Mouse (Mus musculus): ENCODE data around the gene Krt8. TPM values are rescaled to one million over a fixed set of nuclear protein-coding genes. Genes with fewer than 3 reads are reported as not detected.

Krt8 gene
- total RNA-seq (2014; fragmentation: Nextera tagmentation) (0.17 and 1.5 TPM in 2 replicates), total RNA-seq (2017) (0.27 TPM in 1 of 2 replicates, not detected in the other)

DNA sequence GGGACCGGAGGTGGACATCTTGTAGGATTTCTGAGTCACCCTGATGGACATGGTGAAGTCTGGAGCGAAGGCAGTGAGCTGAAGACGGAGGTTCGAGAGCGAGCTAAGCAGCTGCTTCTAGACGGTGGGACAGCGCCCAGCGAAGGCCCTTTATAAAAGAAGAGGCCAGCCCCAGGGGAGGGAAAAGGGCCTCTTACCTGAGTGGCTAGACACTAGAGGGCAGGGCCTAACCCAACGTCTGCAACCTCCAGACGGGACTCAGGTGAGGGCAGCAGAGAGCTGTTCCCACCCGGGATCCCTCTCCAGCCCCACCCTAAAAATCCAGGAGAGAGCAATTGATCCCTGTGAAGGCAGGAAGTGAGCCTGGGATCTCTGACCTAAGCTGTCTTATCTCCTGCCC is at the start of gene Krt8:
Gene Krt8 (minus strand): TSS at position 294 of the 400 bp plus-strand sequence.
- no peak for ATAC-seq (replicated peaks; ENCODE audit: low FRiP score, low TSS enrichment, poor library complexity, severe bottlenecking)

DNA sequence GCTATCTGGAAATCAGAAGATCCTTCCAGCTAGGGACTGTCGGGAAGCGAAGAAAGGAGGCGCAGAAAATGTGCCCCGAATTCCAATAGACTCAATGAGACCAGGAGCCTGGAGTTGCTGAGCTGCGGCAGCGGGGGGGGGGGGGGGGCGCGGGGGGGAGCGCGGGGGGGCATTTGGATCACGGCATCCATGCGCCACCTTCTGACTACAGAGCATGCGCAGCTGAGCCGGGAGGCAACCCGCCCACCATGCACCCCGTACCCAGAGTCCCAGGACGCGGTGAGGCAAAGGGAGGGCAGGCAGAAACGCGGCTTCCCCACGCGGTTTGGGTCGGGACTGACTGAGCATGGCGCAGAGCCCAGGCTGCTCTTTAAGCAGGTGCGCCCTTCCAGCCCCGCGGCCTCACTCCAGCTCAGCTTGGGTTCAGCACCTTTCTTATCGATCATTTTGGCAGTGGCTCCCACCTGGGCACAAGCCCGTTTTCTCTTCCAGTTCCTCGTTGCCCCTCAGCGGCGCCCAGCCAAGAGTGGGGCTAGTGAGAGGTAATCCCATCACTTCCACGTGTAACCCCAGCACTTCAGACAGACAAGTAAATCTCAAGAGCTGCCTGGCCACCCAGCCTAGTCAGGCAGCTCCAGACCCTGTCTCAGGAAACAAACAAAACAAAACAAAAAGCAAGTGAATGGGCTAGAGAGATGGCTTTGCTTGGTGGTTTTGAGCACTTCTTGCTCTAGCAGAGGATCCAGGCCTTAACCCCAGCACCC is 47.8 kb upstream of the Krt8 start:
- ATAC-seq (replicated peaks; ENCODE audit: low FRiP score, low TSS enrichment, poor library complexity, severe bottlenecking): peak; percentile 88

DNA sequence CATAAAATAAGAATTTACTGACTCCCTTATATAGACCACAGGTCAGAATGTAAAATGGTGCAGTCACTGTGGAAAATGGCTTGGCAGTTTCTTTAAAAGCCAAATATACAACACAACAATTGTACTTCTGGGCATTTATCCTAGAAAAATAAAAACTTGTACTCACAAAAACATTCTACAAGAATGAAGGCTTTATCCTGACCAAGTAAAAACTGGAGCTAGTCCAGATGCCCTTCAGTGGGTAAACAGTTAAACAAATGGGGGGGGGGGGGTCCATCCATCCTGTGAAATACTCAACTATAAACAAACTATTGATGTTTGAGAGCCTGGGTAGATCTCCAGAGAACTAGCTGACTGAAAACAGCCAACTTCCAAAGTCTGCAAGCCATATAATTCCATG is 45.6 kb upstream of the Krt8 start:
- ATAC-seq (replicated peaks; ENCODE audit: low FRiP score, low TSS enrichment, poor library complexity, severe bottlenecking): no peak

DNA sequence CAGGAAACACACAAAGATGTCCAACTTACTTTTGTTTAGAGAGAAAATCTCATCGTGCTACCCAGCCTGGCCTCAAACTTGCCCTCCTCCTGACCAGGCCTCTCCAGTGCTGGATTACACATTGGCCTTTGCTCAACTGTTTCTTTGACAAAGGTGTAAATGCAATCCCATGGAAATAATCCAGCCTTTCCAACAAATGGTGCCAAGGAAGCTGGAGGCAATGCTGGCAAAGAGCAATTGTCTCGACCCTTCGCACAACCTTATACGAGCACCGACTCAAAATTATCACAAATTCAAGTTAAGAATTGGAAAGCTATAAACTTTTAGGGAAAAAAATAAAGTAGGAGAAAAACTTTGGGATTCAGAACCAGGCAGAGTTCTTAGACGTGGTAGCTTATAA is 43.7 kb upstream of the Krt8 start:
- ATAC-seq (replicated peaks; ENCODE audit: low FRiP score, low TSS enrichment, poor library complexity, severe bottlenecking): no peak

DNA sequence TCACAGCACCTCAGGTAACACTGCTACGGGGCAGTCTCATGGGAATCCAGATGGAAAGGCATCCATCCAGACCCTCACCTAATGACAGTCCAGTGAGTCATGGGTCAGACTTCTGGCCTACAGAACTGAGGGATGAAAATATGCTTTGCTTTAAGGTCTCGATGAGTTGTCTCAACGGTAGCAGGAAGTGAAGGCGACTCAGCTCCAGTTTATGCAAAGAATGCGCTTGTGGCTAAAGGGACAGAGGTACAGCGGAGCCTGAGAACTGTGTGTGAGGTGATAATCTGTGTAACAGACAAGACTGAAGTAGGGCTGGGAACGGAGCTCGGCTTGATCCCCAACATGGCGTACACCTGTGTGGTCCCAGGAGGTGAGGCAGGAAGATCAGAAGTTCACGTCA is 41.4 kb upstream of the Krt8 start:
- ATAC-seq (replicated peaks; ENCODE audit: low FRiP score, low TSS enrichment, poor library complexity, severe bottlenecking): no peak

DNA sequence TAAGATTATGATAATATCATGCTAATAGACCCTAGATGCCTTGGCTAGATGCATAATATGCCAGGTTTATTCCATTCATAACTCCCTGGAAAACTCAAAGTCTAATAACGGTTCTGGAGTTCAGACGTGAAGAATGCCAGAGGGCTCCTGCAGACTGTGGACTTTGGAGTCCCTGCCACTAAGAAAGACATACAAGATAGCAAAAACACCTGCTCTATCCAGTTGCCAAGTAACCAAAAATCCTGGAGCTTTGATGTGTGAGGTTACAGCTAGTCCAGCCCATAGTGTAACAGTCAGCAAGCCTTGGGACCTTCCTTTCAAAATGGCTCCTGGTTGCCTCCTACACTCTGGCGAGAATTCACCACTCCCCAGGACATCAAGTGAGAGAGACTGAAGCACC is 40.5 kb upstream of the Krt8 start:
- ATAC-seq (replicated peaks; ENCODE audit: low FRiP score, low TSS enrichment, poor library complexity, severe bottlenecking): no peak

DNA sequence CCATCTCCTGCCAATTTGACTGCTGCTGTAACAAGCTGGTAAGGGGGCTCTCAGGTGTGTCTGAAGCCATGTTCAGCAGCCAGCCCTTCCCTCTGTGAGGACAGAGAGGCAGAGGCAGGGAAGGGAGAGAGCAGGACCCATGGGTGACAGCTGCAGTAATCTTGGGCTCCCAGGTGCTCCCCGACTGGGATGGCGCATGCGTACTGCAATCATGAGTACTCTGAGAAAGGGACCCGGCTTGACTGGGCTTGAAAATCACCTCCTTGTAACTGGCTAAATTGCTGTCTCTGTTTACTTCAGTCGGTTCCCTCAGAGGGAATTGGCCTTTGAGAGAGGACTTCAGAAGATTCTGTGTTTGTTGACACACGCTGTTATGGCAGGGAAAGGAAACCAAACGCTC is 37.7 kb upstream of the Krt8 start:
- ATAC-seq (replicated peaks; ENCODE audit: low FRiP score, low TSS enrichment, poor library complexity, severe bottlenecking): no peak

DNA sequence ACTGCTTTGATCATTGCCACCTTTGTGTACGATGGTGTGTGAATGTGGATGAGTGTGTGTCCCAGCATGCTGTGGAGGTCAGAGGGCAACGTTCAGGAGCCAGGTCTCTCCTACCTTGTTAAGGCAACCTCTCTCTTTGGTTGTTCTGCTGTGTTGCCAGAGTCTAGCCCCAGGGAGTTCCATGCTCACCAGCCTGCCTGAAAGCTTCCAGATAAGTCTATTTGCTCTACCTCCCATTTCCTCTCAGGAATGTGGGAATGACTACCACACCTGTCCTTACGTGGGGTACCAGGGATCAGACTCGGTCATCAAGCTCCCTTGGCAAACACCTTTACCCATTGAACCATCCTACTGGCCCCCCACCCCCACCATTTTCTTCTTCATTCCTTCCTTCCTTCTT is 36.0 kb upstream of the Krt8 start:
- ATAC-seq (replicated peaks; ENCODE audit: low FRiP score, low TSS enrichment, poor library complexity, severe bottlenecking): no peak

DNA sequence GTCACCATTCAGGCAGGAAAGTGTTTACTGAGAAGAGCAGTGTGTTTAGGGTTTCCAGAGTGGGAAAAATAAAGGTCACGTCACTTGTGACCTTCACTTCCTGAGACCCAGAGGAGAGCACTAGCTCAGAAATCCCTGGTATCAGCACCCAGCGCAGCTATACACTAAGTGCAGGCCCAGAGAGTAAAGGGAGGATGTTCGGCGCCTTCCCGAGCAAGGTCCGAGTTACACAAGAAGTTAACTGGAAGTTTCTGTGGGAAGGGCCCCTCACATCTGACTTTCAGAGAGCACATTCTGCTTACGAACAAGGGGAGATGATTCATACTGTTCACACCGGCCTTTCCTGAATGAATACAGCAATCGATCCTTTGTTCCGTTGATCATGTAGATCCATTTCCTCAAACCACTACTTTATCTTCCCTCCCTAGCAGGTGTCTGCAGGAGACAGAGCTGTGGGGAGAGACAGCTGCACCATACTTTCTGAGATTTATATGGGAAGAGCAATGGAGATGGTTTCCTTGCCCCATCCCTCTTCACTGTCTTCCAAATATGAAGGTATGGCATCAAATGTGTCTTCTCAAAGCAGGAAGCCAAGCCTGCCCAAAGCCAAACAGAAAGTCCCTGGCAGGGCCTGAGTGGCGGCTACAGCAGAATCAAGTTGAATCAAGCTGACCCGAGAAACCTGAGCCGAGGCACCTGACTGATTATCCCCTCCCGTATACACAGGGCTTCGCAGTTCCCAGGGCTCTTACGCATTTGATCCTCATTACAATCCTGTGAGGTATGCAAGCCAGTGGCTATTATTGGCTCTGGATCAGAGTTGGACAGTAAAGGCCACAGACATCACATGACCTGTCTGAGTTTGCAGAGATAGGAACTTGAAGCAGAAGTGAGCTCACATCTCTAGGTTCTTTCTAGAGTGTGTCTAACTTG is 30.1 kb upstream of the Krt8 start:
- ATAC-seq (replicated peaks; ENCODE audit: low FRiP score, low TSS enrichment, poor library complexity, severe bottlenecking): no peak

DNA sequence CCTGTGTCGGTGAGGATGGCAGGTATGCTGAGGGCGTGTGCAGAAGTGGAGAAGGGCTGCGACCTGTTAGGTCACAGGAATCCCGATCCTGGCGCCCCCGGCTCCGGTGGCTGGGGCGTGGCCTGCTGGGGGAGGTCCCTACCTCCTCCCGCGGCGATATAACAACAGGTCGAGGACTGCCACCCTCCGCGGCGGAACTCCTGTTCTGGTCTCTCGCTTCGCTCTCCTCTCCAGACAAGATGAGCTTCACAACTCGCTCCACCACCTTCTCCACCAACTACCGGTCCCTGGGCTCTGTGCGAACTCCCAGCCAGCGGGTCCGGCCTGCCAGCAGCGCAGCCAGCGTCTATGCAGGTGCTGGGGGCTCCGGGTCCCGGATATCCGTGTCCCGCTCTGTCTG is 23.8 kb upstream of the Krt8 start, which contains the start of gene Krt18:
Gene Krt18 (plus strand): TSS at position 141 of the 400 bp plus-strand sequence.
- ATAC-seq (replicated peaks; ENCODE audit: low FRiP score, low TSS enrichment, poor library complexity, severe bottlenecking): peak; percentile 84

DNA sequence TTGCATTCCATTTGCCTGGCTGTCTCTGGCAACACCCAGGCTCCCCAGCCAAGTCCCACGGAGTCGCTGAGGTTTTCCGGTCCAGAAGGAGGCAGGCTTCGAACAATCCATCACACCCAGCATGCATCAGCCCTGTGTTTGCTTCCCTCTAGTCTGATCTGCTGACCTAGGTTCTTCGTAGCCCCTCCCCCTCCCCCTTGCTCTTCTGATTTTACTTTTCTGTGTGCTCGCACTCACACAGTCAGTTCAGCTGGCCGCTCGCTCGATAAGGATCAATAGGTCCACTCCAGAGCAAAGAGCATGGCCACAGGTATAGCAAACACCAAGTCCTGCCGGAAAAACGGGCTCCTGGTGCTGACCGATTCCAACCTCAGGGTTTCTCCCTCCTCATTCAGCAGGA is 22.1 kb upstream of the Krt8 start:
- ATAC-seq (replicated peaks; ENCODE audit: low FRiP score, low TSS enrichment, poor library complexity, severe bottlenecking): no peak

DNA sequence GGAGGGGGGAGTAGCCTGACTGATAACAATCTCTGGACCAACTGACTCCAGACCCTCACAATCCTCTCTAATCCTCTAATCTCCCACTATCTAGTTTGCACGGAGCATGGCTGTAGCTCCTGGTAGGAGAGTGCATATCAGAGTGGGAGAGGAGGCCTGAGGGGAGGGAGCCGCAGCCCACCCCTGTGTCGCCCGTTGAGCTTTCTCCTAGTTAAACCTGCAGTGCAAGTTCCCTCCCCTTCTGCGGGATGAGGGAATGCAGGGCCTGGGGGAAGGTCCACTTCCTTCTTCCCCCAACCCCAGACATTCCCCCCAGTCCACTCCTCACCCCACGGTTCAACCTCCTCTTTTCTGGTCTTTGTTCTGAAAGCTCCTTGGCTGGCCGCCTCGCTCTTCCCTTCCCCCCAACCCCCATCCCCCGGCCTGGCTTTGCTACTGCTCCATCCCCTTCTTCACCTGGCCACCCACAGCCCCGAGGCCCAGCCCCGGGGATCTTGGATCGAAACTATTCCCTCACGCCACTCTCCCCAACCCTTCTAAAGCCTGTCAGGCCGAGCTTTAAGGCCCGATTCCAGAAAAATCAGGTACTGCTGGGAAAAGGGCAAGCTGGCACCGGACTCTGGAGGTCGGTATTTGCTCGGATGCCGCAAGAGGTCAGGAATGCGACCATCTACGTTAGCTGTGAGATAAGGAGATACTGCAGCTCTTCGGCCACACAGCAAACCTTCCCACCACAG is 21.0 kb upstream of the Krt8 start:
- ATAC-seq (replicated peaks; ENCODE audit: low FRiP score, low TSS enrichment, poor library complexity, severe bottlenecking): no peak

DNA sequence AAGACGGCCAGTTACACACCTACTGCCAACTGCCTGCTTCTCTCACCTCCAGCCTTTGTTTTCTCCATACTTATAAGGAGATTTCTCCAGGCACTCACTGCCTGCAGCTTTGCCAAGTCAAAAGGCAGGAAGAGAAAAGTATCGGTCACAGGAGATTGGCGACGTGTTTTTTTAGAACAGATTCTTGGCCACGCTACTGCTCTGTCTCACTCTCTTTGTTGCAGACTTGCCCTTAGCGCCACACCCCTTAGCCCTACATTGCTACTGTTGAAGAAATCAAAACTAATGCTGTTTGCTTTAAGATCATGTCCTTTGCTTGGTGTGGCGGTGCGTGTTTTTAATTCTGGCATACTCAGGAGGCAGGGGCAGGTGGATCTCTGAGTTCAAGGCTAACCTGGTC is 19.6 kb upstream of the Krt8 start:
- ATAC-seq (replicated peaks; ENCODE audit: low FRiP score, low TSS enrichment, poor library complexity, severe bottlenecking): no peak

DNA sequence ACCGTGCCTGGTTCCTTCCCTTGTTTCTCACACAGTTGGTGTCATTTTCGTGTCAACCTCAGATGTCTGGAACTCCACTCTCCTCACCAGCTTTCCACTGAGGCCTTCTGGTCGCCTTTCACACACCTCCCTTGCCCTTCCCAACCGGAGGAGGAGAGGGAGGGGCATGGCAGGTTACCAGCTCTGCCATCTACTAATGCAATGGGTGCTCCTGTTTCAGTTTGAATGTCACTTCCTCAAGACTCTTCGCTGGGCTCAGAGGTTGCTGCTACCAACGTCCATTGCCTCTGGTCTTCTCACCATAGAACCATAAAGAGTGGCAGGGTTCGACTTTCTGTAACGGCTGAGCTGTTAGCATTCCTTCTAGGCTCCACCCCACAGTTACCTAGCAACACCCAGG is 18.2 kb upstream of the Krt8 start:
- no peak for ATAC-seq (replicated peaks; ENCODE audit: low FRiP score, low TSS enrichment, poor library complexity, severe bottlenecking)

DNA sequence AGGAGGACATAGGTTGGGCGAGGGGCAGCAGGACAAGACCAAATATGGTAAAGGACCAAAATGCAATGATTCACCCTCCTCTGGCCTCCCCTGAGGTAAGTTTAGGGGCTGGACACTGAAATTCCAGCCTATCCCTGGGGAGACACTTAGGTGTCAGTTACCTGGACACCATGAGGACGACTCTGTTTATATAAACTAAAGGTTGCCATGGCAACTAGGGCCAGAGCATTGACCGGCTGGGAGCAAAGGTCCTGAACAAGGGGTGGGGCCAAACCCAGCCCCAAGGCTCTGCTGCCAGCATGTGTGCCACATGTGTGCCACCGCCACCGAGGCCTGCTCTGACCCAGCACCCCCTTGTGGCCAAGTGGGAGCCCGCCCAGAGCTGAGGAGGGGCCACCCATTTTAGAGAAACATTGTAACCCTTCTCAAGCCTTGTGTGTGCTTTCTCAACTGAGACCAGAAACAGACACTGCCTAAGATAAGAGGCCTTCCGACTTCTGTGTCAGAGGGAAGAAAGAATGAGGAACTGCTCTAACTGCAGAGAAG is 13.7 kb upstream of the Krt8 start:
- ATAC-seq (replicated peaks; ENCODE audit: low FRiP score, low TSS enrichment, poor library complexity, severe bottlenecking): peak; percentile 93

DNA sequence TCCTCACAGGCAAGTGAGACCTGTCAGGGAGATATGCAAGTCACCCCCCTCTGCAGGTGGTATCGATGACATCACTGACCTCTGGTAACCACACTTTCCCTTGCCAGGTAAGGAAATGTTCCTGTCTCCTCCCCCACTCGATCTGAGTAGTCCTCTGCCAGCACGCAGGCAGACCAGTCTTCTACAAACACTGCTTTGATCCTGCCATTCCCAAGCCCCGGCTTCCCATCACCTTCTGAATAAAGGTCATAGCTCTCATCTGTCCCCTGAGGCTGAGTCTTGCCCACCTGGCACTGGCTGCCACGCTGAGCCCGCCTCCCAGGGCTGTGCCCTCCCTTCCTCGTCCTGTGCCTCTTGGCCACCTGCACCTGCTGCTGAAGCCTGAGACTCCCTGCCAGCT is 12.5 kb upstream of the Krt8 start:
- no peak for ATAC-seq (replicated peaks; ENCODE audit: low FRiP score, low TSS enrichment, poor library complexity, severe bottlenecking)

DNA sequence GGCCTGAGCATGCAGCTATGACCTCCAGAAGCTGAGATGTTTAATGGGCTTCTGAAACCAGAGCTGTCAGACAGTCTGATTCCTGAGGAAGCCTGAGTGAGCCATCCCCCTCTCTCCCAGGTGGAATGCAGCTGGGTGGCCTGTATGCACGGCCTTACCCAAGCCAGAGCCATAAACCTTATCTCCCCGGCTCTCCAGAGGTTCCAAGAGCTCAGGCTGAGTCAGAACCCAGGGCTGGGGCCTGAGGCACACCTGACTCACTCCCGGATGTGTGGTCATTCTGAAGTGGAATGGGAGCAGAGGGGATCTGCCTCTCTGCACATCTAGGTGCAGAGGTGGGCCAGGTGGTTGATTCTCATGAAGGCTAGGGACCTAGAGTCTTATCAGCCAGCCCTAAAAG is 11.8 kb upstream of the Krt8 start:
- ATAC-seq (replicated peaks; ENCODE audit: low FRiP score, low TSS enrichment, poor library complexity, severe bottlenecking): no peak

DNA sequence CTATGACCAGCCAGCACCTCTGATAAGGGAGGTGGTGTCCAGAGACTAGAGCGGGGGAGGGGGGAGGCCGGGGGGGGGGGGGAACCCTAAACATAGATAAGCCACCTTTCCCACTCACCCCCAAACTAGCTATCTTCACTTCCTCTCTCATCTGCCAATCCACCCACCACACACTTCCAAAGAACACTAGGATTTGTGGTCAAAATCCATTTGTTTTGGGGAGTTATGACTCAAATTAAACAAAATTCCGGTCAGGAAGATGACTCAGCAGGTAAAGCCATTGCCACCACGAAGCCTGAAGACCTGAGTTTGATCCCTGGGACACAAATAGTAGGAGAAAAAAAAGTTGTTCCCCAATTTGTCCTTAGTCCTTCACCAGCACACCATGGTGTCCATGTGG is 10.6 kb upstream of the Krt8 start:
- ATAC-seq (replicated peaks; ENCODE audit: low FRiP score, low TSS enrichment, poor library complexity, severe bottlenecking): no peak

DNA sequence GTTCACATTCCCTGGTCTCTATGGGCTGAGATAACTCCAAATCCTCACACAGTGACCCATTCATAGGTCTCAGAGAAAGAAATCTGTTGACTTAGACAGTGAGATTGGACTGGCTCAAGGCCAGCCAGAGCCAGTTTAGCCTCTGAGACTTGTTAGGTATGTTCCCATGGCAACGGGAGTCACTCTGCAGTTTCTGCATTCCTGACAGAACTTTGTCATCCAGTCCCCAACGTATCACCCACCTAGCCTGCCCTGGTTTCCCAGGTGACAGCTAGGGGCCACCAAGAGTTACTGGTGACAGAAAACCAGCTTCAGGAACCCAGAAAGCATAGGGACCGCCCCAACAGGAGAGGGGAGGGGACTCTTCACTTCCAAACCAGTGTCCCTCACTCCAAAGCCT is 9.4 kb upstream of the Krt8 start:
- no peak for ATAC-seq (replicated peaks; ENCODE audit: low FRiP score, low TSS enrichment, poor library complexity, severe bottlenecking)
